Mouse (Mus musculus) urinary bladder, adult 18-20 months (tissue): ENCODE measurements around the gene Shroom3.

Experiments
- DNase-seq, 2 experiments: peaks; one replicate each; pipeline ENCODE4 v3.0.0; 2022; ENCODE audit warnings: low spot score in 2 of 2, mixed read lengths in 2 of 2

The Shroom3 gene

GRCm38 (mm10) chr5:92933010-92933409 is 249.8 kb downstream of the Shroom3 start:
- DNase-seq, result no peak

- DNase-seq, result no peak
These were observed 250.5 kb downstream of the Shroom3 start for GRCm38 (mm10) chr5:92933599-92934217.

DNA sequence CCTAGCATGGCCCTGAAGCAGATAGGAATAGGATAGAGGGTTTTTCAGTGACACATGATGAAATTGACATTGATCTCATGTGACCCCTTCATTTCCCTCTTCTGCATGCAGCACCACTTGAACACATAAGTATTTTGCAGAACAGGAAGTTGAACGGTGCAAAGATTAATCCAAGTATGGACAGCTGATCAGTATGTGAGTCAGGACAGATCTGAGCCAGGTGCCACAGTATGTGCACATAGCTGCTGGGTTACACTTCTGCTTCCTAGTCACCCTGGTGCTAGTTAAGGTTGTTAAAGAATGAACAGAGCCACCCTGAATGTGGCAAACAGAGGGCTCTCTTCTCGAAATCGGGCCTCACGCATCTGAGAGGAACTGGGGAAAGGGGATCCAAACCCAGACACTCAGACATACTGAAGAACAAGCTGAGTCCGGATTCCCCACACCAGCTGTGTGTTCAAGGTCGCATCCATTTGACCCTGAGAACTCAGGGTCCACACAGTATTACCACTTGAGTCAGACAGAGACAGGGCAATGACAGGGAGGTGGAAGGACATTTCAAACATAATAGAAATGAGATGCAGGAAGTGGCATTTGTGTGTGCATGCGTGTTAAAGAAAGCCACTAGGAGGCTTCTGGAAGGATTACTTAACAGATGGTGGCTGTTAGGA is 251.2 kb downstream of the Shroom3 start:
- DNase-seq, result no peak

GRCm38 (mm10) chr5:92935883-92936282 is 252.6 kb downstream of the Shroom3 start:
- DNase-seq, result no peak

- DNase-seq, result no peak
These were observed 254.5 kb downstream of the Shroom3 start for GRCm38 (mm10) chr5:92937701-92938100.

- no peak for DNase-seq
These were observed 256.2 kb downstream of the Shroom3 start for GRCm38 (mm10) chr5:92939246-92939995.

- DNase-seq, result no peak
These were observed 258.9 kb downstream of the Shroom3 start for GRCm38 (mm10) chr5:92942166-92942565.

DNA sequence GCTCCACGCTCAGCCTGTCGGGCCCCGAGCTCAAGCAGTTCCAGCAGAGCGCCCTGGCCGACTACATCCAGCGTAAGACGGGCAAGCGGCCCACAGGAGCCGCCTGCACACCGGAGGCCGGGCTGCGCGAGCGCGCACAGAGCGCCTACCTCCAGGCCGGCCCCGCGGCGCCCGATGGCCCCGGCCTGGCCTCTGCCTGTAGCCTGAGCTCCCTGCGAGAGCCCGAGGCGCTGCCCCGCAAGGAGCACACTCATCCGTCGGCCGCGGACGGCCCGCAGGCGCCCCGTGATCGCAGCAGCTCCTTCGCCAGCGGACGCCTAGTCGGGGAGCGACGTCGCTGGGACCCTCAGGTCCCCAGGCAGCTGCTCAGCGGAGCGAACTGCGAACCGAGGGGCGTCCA is 259.3 kb downstream of the Shroom3 start:
- DNase-seq, result no peak

DNA sequence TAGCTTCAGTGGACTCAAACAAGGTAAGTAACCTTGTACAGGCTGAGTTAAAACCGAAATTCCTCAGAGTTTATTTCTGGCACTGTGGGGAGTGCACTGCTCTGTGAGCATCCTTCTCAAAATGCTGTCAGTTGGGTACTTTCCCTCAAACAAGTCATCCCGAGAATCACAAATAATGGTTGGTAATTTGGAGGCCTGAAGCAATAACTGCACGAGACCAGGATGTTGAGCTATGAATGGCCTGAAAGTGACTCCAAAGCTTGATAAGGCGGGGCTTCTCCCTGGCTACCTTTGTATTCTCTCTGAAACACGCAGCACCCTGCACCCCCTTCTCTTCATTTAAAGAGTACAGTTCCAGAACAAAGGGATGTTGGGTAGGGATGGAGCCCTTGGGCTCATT is 261.6 kb downstream of the Shroom3 start:
- no peak for DNase-seq

DNA sequence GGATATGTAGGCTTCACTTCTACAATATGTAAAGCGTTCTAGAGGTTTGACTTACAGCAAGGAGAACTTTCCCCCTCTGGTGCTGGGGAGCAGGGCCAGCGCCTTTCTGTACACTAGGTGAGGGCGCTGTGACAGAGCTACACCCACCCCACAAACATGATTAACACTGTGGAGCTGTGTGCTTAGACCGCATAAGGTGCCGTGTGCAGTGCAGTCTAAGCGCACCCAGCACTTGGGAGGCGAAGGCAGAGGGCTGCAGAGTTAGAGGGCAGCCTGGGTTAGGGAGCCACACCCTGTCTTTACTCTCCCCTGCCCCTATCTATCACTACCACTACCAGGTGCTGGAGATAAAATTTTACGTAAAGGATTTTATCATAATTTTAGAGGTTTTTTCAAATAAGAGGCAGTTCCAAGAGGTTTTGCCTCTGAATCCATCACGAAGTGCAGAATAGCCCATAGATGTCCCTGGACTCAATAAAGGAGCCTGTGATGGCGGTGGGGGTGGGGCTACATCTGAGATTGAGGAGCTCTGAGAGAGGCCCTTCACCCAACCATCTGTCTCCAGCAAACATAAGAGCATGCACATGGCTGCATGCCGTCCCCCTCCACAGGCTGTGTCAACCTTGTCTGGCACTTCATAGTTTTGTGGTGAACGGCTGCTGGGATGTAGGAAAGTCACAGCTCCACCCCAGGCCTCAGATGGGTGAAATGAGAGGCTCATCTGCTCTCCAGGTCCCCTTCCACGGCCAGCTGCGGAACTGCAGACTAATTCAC is 265.9 kb downstream of the Shroom3 start:
- no peak for DNase-seq

DNA sequence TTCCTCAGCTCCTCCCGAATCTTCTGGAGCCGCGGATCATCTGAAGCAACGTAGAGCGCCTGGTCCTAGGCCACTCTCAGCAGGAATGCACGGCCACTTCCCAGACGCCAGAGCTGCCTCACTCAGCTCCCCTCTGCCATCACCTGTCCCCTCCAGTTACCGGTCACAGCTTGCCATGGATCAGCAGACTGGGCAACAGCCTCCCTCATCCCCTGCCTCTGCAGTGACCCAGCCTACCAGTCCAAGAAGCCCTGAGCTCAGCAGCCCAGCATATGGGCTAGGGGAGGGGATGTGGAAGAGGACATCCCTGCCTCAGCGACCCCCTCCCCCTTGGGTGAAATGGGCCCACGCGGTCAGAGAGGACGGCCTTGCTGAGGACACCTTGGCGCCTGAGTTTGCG is 267.3 kb downstream of the Shroom3 start:
- DNase-seq, result no peak

GRCm38 (mm10) chr5:92951079-92951478 is 267.8 kb downstream of the Shroom3 start:
- no peak for DNase-seq

DNA sequence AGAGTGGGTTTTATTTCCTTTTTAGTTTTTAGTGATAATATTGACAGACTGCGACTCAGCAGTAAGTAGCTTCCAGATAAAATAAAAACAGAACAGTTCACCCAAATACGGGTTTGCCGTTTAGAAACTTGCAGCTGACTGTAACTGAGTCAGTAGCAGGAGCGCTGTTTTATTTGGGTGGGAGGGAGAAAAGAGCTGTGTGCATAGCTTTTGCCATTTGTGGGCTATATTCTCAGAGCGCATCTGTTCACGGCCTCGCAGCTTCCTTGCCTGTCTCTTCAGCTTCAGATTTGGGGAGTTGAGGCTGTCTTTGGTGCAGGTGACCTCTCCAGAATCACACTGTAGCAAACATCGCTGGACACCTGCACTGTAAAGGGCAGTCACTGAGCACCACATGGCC is 270.6 kb downstream of the Shroom3 start:
- DNase-seq, result no peak

- DNase-seq, result peak; percentile 31 to 45
These were observed 271.1 kb downstream of the Shroom3 start for GRCm38 (mm10) chr5:92954323-92954722.

- no peak for DNase-seq
These were observed 271.7 kb downstream of the Shroom3 start for GRCm38 (mm10) chr5:92954827-92955475.

DNA sequence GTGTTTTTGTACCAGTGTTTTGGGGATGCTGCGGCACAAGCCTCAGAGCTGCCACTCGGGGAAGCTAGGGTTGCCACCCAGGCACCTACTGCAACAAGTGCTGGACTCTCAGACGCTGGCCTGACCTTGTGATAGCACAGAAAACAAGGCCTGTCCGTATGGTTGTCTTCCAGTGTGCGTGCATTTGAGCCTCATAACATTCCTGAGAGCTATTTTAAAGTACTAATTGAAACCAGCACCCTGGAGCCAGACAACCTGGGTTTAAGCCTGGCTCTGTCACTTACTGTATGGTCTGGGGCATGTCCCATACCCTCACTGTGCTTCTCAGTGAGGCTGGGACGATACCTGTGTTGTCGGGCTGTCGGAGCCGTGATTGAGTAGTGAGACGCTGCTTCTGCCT is 276.1 kb downstream of the Shroom3 start:
- DNase-seq, result no peak

DNA sequence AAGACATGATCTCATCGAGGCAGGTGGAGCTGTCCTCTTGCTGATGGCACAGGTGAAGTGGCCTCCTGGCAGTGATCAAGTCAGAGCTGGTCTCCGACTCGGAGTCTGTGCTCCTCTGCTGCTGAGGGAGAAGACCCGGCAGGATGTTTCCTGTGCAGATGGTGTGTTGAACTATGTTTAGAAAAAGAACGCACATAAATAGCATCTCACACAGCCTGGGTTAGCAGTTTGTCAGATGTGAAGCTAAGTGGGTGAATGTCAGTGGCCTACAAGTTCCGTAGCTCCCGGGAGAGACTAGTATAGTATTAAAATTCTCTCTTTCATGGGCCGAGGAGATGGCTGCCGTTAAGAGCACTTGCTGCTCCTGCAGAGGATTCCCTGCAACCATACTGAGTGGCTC is 276.5 kb downstream of the Shroom3 start:
- DNase-seq, result no peak

GRCm38 (mm10) chr5:92961353-92961752 is 278.1 kb downstream of the Shroom3 start:
- no peak for DNase-seq

DNA sequence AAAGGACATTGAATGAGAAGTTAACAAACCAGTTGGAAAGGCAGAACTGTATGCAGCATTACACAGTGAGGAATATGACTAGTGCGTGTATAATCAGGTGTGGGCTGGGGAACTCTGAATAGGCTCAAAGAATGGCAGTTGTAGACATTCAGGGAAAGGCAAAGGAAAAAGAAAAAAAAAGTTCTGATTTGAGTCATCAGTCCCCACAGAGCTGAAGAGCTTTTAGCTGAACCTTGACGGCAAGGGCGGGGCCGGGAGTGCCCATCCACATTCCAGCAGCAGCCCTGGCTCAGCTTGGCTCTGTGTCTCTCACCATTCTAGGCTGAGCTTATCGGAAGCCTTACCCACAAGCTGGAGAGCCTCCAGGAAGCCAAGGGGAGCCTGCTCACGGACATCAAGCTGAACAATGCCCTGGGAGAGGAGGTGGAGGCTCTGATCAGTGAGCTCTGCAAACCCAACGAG is 278.6 kb downstream of the Shroom3 start:
- DNase-seq, result no peak

- DNase-seq, result no peak
These were observed 281.5 kb downstream of the Shroom3 start for GRCm38 (mm10) chr5:92964691-92965090.

DNA sequence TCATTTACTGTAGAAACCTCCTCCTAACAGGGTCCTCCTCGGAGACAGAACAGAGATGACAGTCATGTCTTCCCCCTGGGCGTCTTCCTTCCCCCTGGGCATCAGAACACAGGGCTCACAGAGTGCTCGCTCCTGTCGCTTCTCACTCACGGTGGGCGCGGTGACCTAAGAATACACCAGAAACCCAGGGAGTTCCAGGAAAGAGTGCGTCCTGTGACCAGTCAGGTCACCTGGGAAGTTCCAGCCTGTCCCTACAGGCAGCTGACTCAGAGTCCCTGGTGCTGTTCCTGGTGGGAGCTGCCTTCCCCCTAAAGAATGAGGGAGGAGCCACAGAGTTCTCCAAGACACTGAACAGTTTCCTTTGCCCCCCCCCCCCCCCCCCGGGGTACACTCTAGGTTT is 283.9 kb downstream of the Shroom3 start:
- DNase-seq, result no peak

DNA sequence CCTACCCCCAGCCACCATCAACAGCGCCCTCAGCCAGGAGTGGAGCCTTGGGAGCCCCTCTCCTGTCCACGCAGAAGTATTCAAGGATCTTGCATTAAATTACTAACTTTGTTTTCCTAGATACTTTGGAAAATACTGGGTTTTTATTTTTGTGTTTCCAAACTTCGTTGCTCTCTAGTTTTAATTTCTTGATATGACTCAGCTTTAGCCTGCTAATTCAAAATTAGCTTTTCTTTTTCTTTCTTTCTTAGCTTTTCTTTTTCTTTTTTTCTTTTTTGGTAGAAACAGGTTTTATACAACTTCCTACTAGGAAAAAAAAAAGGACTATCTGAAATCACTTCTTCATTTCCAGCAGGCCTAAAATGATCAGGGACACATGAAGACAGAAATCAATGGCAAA is 284.7 kb downstream of the Shroom3 start:
- no peak for DNase-seq
